Comparison of ENCODE assay signal across 19 mouse cellular contexts in genomic region chr3:101694311-101694710, GRCm38 (mm10).
"Had no signal": no experiment of that assay in that cellular context is flagged by ENCODE, and none has a peak within 500 bp of the region (broad histone marks: within the 10 kb centered on the region; RNA-seq: fewer than 3 reads in every experiment).

No protein-coding gene starts in this region.

- H3K4me1 ChIP-seq: midbrain, embryonic 10.5 days; midbrain, embryonic 12.5 days; neural tube, embryonic 13.5 days; neural tube, embryonic 15.5 days had no signal

- H3K9me3 ChIP-seq: midbrain, embryonic 10.5 days; midbrain, embryonic 12.5 days; neural tube, embryonic 13.5 days; neural tube, embryonic 15.5 days had no signal

- H3K27ac ChIP-seq: midbrain, embryonic 10.5 days; midbrain, embryonic 12.5 days; neural tube, embryonic 13.5 days; neural tube, embryonic 15.5 days had no signal

- DNase-seq: lung, adult 18-20 months; lung, embryonic 14.5 days; lung, postnatal 10 days; lung, postnatal 4 days; midbrain, embryonic 14.5 days; retina, postnatal 1 day; right cerebral cortex, adult 18-20 months; right cerebral cortex, postnatal 25 days; right cerebral cortex, postnatal 4 days; spleen, adult 18-20 months; thymus, adult 18-20 months; thymus, postnatal 14 days; thymus, postnatal 36 days had no signal

- H3K27me3 ChIP-seq: midbrain, embryonic 12.5 days; neural tube, embryonic 13.5 days; neural tube, embryonic 15.5 days had no signal

- H3K4me3 ChIP-seq: midbrain, embryonic 10.5 days; midbrain, embryonic 12.5 days; myocyte; neural tube, embryonic 13.5 days; neural tube, embryonic 15.5 days had no signal

- ATAC-seq: midbrain, embryonic 16.5 days had no signal

- H3K36me3 ChIP-seq: midbrain, embryonic 10.5 days; midbrain, embryonic 12.5 days; neural tube, embryonic 13.5 days; neural tube, embryonic 15.5 days had no signal
